Mouse (Mus musculus): ENCODE measurements around the gene R3hcc1l. TPM values are rescaled to one million over a fixed set of nuclear protein-coding genes. Genes with fewer than 3 reads are reported as not detected.

Gene R3hcc1l
- polyA plus RNA-seq, 1 experiment, result 2.7 TPM

DNA sequence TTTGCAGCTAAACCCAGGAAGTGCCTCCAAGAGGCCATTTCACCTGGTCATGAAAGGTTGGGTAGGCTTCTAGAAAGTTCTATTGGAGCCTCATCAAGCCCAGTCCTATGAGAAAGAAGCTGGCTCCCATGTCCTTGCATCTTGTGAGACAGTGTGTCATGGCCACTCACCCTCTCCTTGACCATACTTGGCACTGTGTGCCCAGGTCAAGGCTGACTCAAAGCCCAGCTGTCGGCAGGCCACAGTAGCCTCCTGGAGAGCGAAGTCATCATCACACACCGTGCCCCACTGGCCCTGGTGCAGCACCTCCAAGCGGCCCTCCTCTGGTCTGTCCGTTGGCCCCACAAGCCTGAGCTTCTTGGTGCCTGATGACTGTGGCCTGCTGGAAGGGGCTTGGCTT is 89.5 kb downstream of the R3hcc1l start:
- no peaks in the 10 kb centered on the region for H3K4me1 ChIP-seq (ENCODE audit: control insufficient read depth, insufficient read depth, insufficient read length, low read length)
- 94% methylated on average over 5 of the region's 5 CpGs for WGBS
- TF ChIP-seq POLR2A (IDR thresholded peaks at IDR 0.05; ENCODE audit: low read depth, low read length) (no peak), CTCF (IDR thresholded peaks at IDR 0.05; ENCODE audit: extremely low read depth, insufficient read length, insufficient replicate concordance, low read depth, low read length) (no peak)
- no peak overlapping the region for H3K27ac ChIP-seq (ENCODE audit: insufficient read depth, low read depth, low read length)
- no peaks in the 10 kb centered on the region for H3K36me3 ChIP-seq (ENCODE audit: control insufficient read depth, insufficient read depth, low read length)
- no peaks in the 10 kb centered on the region for H3K27me3 ChIP-seq (ENCODE audit: control insufficient read depth, insufficient read depth, low read length)
- no peak overlapping the region for H3K4me3 ChIP-seq (ENCODE audit: low read depth, low read length)

- Histone ChIP-seq H3K4me1 (ENCODE audit: control insufficient read depth, insufficient read depth, insufficient read length, low read length) (no peaks in the 10 kb centered on the region), H3K27me3 (ENCODE audit: control insufficient read depth, insufficient read depth, low read length) (no peaks in the 10 kb centered on the region), H3K27ac (ENCODE audit: insufficient read depth, low read depth, low read length) (no peak overlapping the region), H3K36me3 (ENCODE audit: control insufficient read depth, insufficient read depth, low read length) (no peaks in the 10 kb centered on the region), H3K4me3 (ENCODE audit: low read depth, low read length) (no peak overlapping the region)
- whole genome bisulfite sequencing, result 86% methylated on average over 3 of the region's 3 CpGs
- TF ChIP-seq CTCF (IDR thresholded peaks at IDR 0.05; ENCODE audit: extremely low read depth, insufficient read length, insufficient replicate concordance, low read depth, low read length), result no peak
- TF ChIP-seq POLR2A (IDR thresholded peaks at IDR 0.05; ENCODE audit: low read depth, low read length), result no peak
These were observed 91.2 kb downstream of the R3hcc1l start for GRCm38 (mm10) chr19:42609716-42610115.

DNA sequence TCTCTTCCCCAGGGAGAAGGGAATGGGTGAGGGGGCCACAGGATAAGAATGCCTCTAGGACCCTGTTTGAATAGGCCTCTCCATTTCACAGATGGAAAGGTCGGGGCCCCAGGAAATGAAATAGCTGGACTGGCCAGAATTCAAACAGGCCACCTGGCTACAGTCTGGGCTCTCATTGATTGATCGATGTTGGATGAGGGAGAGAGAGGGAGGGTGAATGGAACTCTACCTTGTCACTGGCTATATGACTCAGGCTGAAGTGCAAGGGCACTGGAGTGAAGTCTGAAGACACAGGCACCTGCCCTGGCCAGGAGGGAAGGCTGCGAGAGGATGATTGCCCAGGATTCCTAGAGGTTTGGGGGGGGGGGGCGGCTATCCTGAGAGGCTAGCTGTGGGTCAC is 93.2 kb downstream of the R3hcc1l start:
- Histone ChIP-seq H3K4me3 (ENCODE audit: low read depth, low read length) (no peak overlapping the region), H3K27ac (ENCODE audit: insufficient read depth, low read depth, low read length) (no peak overlapping the region), H3K36me3 (ENCODE audit: control insufficient read depth, insufficient read depth, low read length) (no peaks in the 10 kb centered on the region), H3K4me1 (ENCODE audit: control insufficient read depth, insufficient read depth, insufficient read length, low read length) (no peaks in the 10 kb centered on the region), H3K27me3 (ENCODE audit: control insufficient read depth, insufficient read depth, low read length) (no peaks in the 10 kb centered on the region)
- TF ChIP-seq POLR2A (IDR thresholded peaks at IDR 0.05; ENCODE audit: low read depth, low read length), result no peak
- no peak for TF ChIP-seq CTCF (IDR thresholded peaks at IDR 0.05; ENCODE audit: extremely low read depth, insufficient read length, insufficient replicate concordance, low read depth, low read length)
- WGBS, result 56% methylated on average over 4 of the region's 4 CpGs

GRCm38 (mm10) chr19:42612654-42613053 is 94.1 kb downstream of the R3hcc1l start, which contains the start of gene Loxl4:
Loxl4 (minus strand) TSS chr19:42612813.
- no peaks in the 10 kb centered on the region for H3K4me1 ChIP-seq (ENCODE audit: control insufficient read depth, insufficient read depth, insufficient read length, low read length)
- no peaks in the 10 kb centered on the region for H3K36me3 ChIP-seq (ENCODE audit: control insufficient read depth, insufficient read depth, low read length)
- TF ChIP-seq CTCF (IDR thresholded peaks at IDR 0.05; ENCODE audit: extremely low read depth, insufficient read length, insufficient replicate concordance, low read depth, low read length), result no peak
- no peak for TF ChIP-seq POLR2A (IDR thresholded peaks at IDR 0.05; ENCODE audit: low read depth, low read length)
- peak within 1 kb of the TSS; percentile 58 for H3K4me3 ChIP-seq (ENCODE audit: low read depth, low read length)
- no peaks in the 10 kb centered on the region for H3K27me3 ChIP-seq (ENCODE audit: control insufficient read depth, insufficient read depth, low read length)
- H3K27ac ChIP-seq (ENCODE audit: insufficient read depth, low read depth, low read length), result no peak within 1 kb of the TSS
- under 1% methylated on average over 37 of the region's 37 CpGs for WGBS

DNA sequence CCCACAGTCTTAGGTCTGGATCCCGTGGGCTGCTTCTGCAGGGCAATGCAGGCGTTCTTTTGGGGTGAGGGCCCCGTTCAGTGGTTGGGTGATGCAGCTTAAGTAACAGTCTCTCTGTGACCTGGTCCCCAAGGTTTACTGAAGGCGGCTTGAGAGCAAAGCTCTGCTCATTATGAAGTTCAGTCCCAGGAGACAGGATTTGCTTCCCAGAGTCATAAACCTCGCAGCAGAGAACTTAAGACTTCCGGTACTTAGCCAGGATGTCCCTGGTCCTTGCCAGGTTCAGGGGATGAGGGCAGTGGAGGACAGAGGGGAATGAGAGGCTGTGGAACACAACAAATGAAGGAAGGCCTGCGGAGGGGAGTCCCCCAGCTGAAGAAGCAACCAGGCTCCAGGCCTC is 94.6 kb downstream of the R3hcc1l start:
- no peaks in the 10 kb centered on the region for H3K27me3 ChIP-seq (ENCODE audit: control insufficient read depth, insufficient read depth, low read length)
- H3K36me3 ChIP-seq (ENCODE audit: control insufficient read depth, insufficient read depth, low read length), result no peaks in the 10 kb centered on the region
- WGBS, result 15% methylated on average over 7 of the region's 7 CpGs
- peak overlapping the region; percentile 58 for H3K4me3 ChIP-seq (ENCODE audit: low read depth, low read length)
- no peaks in the 10 kb centered on the region for H3K4me1 ChIP-seq (ENCODE audit: control insufficient read depth, insufficient read depth, insufficient read length, low read length)
- TF ChIP-seq POLR2A (IDR thresholded peaks at IDR 0.05; ENCODE audit: low read depth, low read length), result no peak
- TF ChIP-seq CTCF (IDR thresholded peaks at IDR 0.05; ENCODE audit: extremely low read depth, insufficient read length, insufficient replicate concordance, low read depth, low read length), result no peak
- H3K27ac ChIP-seq (ENCODE audit: insufficient read depth, low read depth, low read length), result no peak overlapping the region

DNA sequence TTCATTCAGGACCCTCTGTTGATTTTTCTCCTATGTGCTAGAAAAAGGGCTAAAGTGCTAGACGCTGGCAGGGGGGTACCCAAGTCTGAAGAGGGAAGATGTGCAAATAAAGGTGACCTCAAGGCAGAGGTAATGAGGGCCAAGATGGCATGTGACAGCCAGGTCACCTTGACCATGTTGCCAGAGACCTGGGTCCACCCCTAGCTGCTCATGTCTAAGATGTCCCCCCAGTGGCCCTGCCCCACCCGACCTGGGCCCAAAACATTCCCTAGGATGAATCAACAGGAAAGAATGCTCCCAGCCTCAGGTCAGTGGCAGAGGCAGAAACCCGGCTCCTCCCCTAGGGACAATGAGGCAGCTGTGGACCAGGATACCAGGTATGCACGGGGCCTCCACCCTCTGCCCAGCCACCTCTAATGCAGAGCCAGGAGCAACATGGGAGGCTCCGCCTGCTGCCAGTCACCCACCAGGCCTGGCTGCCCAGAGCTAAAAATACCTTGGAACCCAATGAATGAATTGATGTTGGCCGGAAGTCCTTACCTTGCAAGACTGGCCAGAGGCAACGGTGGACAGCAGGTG is 95.2 kb downstream of the R3hcc1l start:
- TF ChIP-seq CTCF (IDR thresholded peaks at IDR 0.05; ENCODE audit: extremely low read depth, insufficient read length, insufficient replicate concordance, low read depth, low read length) (no peak), POLR2A (IDR thresholded peaks at IDR 0.05; ENCODE audit: low read depth, low read length) (no peak)
- Histone ChIP-seq H3K27ac (ENCODE audit: insufficient read depth, low read depth, low read length) (no peak overlapping the region), H3K36me3 (ENCODE audit: control insufficient read depth, insufficient read depth, low read length) (no peaks in the 10 kb centered on the region), H3K4me1 (ENCODE audit: control insufficient read depth, insufficient read depth, insufficient read length, low read length) (no peaks in the 10 kb centered on the region), H3K4me3 (ENCODE audit: low read depth, low read length) (no peak overlapping the region), H3K27me3 (ENCODE audit: control insufficient read depth, insufficient read depth, low read length) (no peaks in the 10 kb centered on the region)
- 69% methylated on average over 7 of the region's 7 CpGs for WGBS

- Histone ChIP-seq H3K4me3 (ENCODE audit: low read depth, low read length) (no peak overlapping the region), H3K4me1 (ENCODE audit: control insufficient read depth, insufficient read depth, insufficient read length, low read length) (no peaks in the 10 kb centered on the region), H3K27ac (ENCODE audit: insufficient read depth, low read depth, low read length) (no peak overlapping the region), H3K36me3 (ENCODE audit: control insufficient read depth, insufficient read depth, low read length) (no peaks in the 10 kb centered on the region), H3K27me3 (ENCODE audit: control insufficient read depth, insufficient read depth, low read length) (no peaks in the 10 kb centered on the region)
- WGBS, result 86% methylated on average over 6 of the region's 6 CpGs
- TF ChIP-seq POLR2A (IDR thresholded peaks at IDR 0.05; ENCODE audit: low read depth, low read length), result no peak
These were observed 109.5 kb downstream of the R3hcc1l start for GRCm38 (mm10) chr19:42628068-42628467.

Measured in small intestine, adult 2 months (tissue).